Mouse (Mus musculus): Measurements from ENCODE around the gene Myt1. TPM values are rescaled to one million over a fixed set of nuclear protein-coding genes. Genes with fewer than 3 reads are reported as not detected.

Gene Myt1
- polyA plus RNA-seq, 1 experiment from 2014 or later: 14.8 TPM

- no peak overlapping the region for H3K4me2 ChIP-seq
- H3K9me3 ChIP-seq: no peaks in the 10 kb centered on the region
- no peaks in the 10 kb centered on the region for H3K36me3 ChIP-seq
- no peak for ATAC-seq (ENCODE audit: low FRiP score, low read depth)
- H3K4me1 ChIP-seq (replicated peaks): peaks cover 20% of the 10 kb centered on the region
- H3K9ac ChIP-seq: no peak overlapping the region
- H3K27ac ChIP-seq (replicated peaks): no peak overlapping the region
- H3K4me3 ChIP-seq: no peak overlapping the region
- H3K27me3 ChIP-seq: no peaks in the 10 kb centered on the region
- WGBS: 78% methylated on average over 2 of the region's 2 CpGs
These were observed 4.9 kb upstream of the Myt1 start for GRCm38 (mm10) chr2:181758147-181758725.

- Histone ChIP-seq H3K4me1 (replicated peaks) (peaks cover 28% of the 10 kb centered on the region), H3K9me3 (no peaks in the 10 kb centered on the region), H3K27ac (replicated peaks) (peak overlapping the region; percentile 64), H3K4me3 (no peak overlapping the region), H3K9ac (no peak overlapping the region), H3K27me3 (no peaks in the 10 kb centered on the region), H3K36me3 (no peaks in the 10 kb centered on the region), H3K4me2 (no peak overlapping the region)
- WGBS: 12% methylated on average over 4 of the region's 4 CpGs
- ATAC-seq (ENCODE audit: low FRiP score, low read depth): peak; percentile 80
These were observed 4.1 kb upstream of the Myt1 start for GRCm38 (mm10) chr2:181759041-181759440.

- peak overlapping the region; percentile 29 for H3K9ac ChIP-seq
- H3K4me2 ChIP-seq: peak overlapping the region; percentile 71
- no peaks in the 10 kb centered on the region for H3K36me3 ChIP-seq
- H3K27me3 ChIP-seq: no peaks in the 10 kb centered on the region
- peak overlapping the region; percentile 28 for H3K4me3 ChIP-seq
- 7% methylated on average over 14 of the region's 14 CpGs for WGBS
- H3K4me1 ChIP-seq (replicated peaks): peaks cover 52% of the 10 kb centered on the region
- no peaks in the 10 kb centered on the region for H3K9me3 ChIP-seq
- ATAC-seq (ENCODE audit: low FRiP score, low read depth): no peak
- peak overlapping the region; percentile 80 for H3K27ac ChIP-seq (replicated peaks)
These were observed 875 bp downstream of the Myt1 start for GRCm38 (mm10) chr2:181763886-181764527.

GRCm38 (mm10) chr2:181764600-181764999 lies 1.5 kb downstream of the Myt1 start:
- Histone ChIP-seq H3K9me3 (no peaks in the 10 kb centered on the region), H3K4me2 (peak overlapping the region; percentile 71), H3K27ac (replicated peaks) (peak overlapping the region; percentile 80), H3K4me3 (peak overlapping the region; percentile 28), H3K9ac (0 out of 2 replicates have a peak overlapping the region, but pooled peaks have one; percentile 12), H3K4me1 (replicated peaks) (peaks cover 52% of the 10 kb centered on the region), H3K36me3 (no peaks in the 10 kb centered on the region), H3K27me3 (no peaks in the 10 kb centered on the region)
- 2% methylated on average over 10 of the region's 10 CpGs for WGBS
- no peak for ATAC-seq (ENCODE audit: low FRiP score, low read depth)

GRCm38 (mm10) chr2:181765251-181765650 lies 2.1 kb downstream of the Myt1 start:
- Histone ChIP-seq H3K36me3 (no peaks in the 10 kb centered on the region), H3K27ac (replicated peaks) (peak overlapping the region; percentile 80), H3K9me3 (no peaks in the 10 kb centered on the region), H3K27me3 (no peaks in the 10 kb centered on the region), H3K4me3 (0 out of 2 replicates have a peak overlapping the region, but pooled peaks have one; percentile 28), H3K4me2 (peak overlapping the region; percentile 71), H3K4me1 (replicated peaks) (peaks cover 58% of the 10 kb centered on the region), H3K9ac (no peak overlapping the region)
- 30% methylated on average over 4 of the region's 4 CpGs for WGBS
- ATAC-seq (ENCODE audit: low FRiP score, low read depth): no peak

GRCm38 (mm10) chr2:181766672-181767557 lies 3.8 kb downstream of the Myt1 start:
- H3K27me3 ChIP-seq: no peaks in the 10 kb centered on the region
- H3K4me3 ChIP-seq: peak overlapping the region; percentile 50
- ATAC-seq (ENCODE audit: low FRiP score, low read depth): peak; percentile 85
- WGBS: 16% methylated on average over 14 of the region's 14 CpGs
- H3K36me3 ChIP-seq: no peaks in the 10 kb centered on the region
- H3K4me1 ChIP-seq (replicated peaks): peaks cover 63% of the 10 kb centered on the region
- peak overlapping the region; percentile 71 for H3K4me2 ChIP-seq
- H3K27ac ChIP-seq (replicated peaks): peak overlapping the region; percentile 90
- H3K9me3 ChIP-seq: no peaks in the 10 kb centered on the region
- peak overlapping the region; percentile 60 for H3K9ac ChIP-seq

- no peak overlapping the region; the same call in 1 of the 2 replicates for H3K27ac ChIP-seq (replicated peaks)
- H3K4me3 ChIP-seq: peak overlapping the region; percentile 50
- H3K27me3 ChIP-seq: no peaks in the 10 kb centered on the region
These were observed 5.3 kb downstream of the Myt1 start for GRCm38 (mm10) chr2:181768451-181768850.

GRCm38 (mm10) chr2:181769397-181769796 lies 6.3 kb downstream of the Myt1 start:
- no peaks in the 10 kb centered on the region for H3K27me3 ChIP-seq
- 51% methylated on average over 2 of the region's 2 CpGs for WGBS

More at GRCm38 (mm10) chr2:181768451-181768850, 5.3 kb downstream of the Myt1 start:
- ATAC-seq (ENCODE audit: low FRiP score, low read depth): no peak
- Histone ChIP-seq H3K36me3 (no peaks in the 10 kb centered on the region), H3K4me1 (replicated peaks) (peaks cover 66% of the 10 kb centered on the region), H3K9ac (peak overlapping the region; percentile 30; the same call in 1 of the 2 replicates), H3K9me3 (no peaks in the 10 kb centered on the region), H3K4me2 (peak overlapping the region; percentile 71)

GRCm38 (mm10) chr2:181773203-181773602 lies 10.1 kb downstream of the Myt1 start:
- no peak for ATAC-seq (ENCODE audit: low FRiP score, low read depth)
- H3K27ac ChIP-seq (replicated peaks): no peak overlapping the region
- H3K4me3 ChIP-seq: no peak overlapping the region
- no peaks in the 10 kb centered on the region for H3K36me3 ChIP-seq
- no peaks in the 10 kb centered on the region for H3K9me3 ChIP-seq
- H3K4me2 ChIP-seq: no peak overlapping the region
- 34% methylated on average over 2 of the region's 2 CpGs for WGBS
- no peak overlapping the region for H3K9ac ChIP-seq
- H3K27me3 ChIP-seq: no peaks in the 10 kb centered on the region
- peaks cover 47% of the 10 kb centered on the region for H3K4me1 ChIP-seq (replicated peaks)

More at GRCm38 (mm10) chr2:181769397-181769796, 6.3 kb downstream of the Myt1 start:
- peak overlapping the region; percentile 50 for H3K4me3 ChIP-seq
- H3K9ac ChIP-seq: peak overlapping the region; percentile 25; the same call in 1 of the 2 replicates
- H3K4me1 ChIP-seq (replicated peaks): peaks cover 65% of the 10 kb centered on the region
- no peaks in the 10 kb centered on the region for H3K36me3 ChIP-seq
- H3K9me3 ChIP-seq: no peaks in the 10 kb centered on the region
- ATAC-seq (ENCODE audit: low FRiP score, low read depth): no peak
- H3K27ac ChIP-seq (replicated peaks): peak overlapping the region; percentile 21; the same call in 1 of the 2 replicates
- peak overlapping the region; percentile 71 for H3K4me2 ChIP-seq

GRCm38 (mm10) chr2:181775786-181776185 lies 12.7 kb downstream of the Myt1 start:
- Histone ChIP-seq H3K36me3 (no peaks in the 10 kb centered on the region), H3K27me3 (no peaks in the 10 kb centered on the region), H3K27ac (replicated peaks) (no peak overlapping the region), H3K4me2 (no peak overlapping the region), H3K9ac (no peak overlapping the region), H3K4me3 (no peak overlapping the region), H3K4me1 (replicated peaks) (peaks cover 24% of the 10 kb centered on the region; the same call in 1 of the 2 replicates), H3K9me3 (no peaks in the 10 kb centered on the region)
- WGBS: 67% methylated on average over 1 of the region's 1 CpGs
- no peak for ATAC-seq (ENCODE audit: low FRiP score, low read depth)

- no peak overlapping the region for H3K4me3 ChIP-seq
- ATAC-seq (ENCODE audit: low FRiP score, low read depth): no peak
- no peak overlapping the region for H3K9ac ChIP-seq
- 65% methylated on average over 2 of the region's 2 CpGs for WGBS
- H3K4me1 ChIP-seq (replicated peaks): peaks cover 25% of the 10 kb centered on the region
- no peak overlapping the region for H3K4me2 ChIP-seq
- H3K27ac ChIP-seq (replicated peaks): no peak overlapping the region
- H3K9me3 ChIP-seq: no peaks in the 10 kb centered on the region
- H3K27me3 ChIP-seq: no peaks in the 10 kb centered on the region
- H3K36me3 ChIP-seq: no peaks in the 10 kb centered on the region
These were observed 14.6 kb downstream of the Myt1 start for GRCm38 (mm10) chr2:181777715-181778114.
